Mouse (Mus musculus) embryonic facial prominence, embryonic 12.5 days (tissue): ENCODE measurements at regions not wholly inside any gene's neighbourhood (a gene's known extent, or its start where the extent isn't known, plus 50 kb on each side); places are given as distances from the start of the nearest gene placed in this dataset.

Experiments used
- ATAC-seq: fragments of 200-750 bp; cut with Nextera tagmentation; 2 replicates; pipeline ENCODE4 v1.8.0; 2017; ENCODE audit not compliant: insufficient number of reproducible peaks, insufficient read depth, low FRiP score, low TSS enrichment
- H3K27ac ChIP-seq: fragments of 300-500 bp; sonication (generic); 2 replicates; pipeline ENCODE4 v1.5.1; 2016; ENCODE audit warnings: mild to moderate bottlenecking
- H3K27me3 ChIP-seq: fragments of 300-500 bp; sonication (generic); 2 replicates; pipeline ENCODE4 v1.6.1; 2016; ENCODE audit warnings: mild to moderate bottlenecking, moderate library complexity
- H3K36me3 ChIP-seq: fragments of 300-500 bp; sonication (generic); 2 replicates; pipeline ENCODE4 v1.6.1; 2016; ENCODE audit warnings: mild to moderate bottlenecking
- H3K4me1 ChIP-seq: fragments of 300-500 bp; sonication (generic); 2 replicates; pipeline ENCODE4 v1.6.1; 2016
- H3K4me2 ChIP-seq: fragments of 300-500 bp; sonication (generic); replicated peaks from 2 replicates; pipeline ENCODE4 v1.6.1; 2016; ENCODE audit warnings: mild to moderate bottlenecking, moderate library complexity
- H3K4me3 ChIP-seq: fragments of 300-500 bp; sonication (generic); 2 replicates; pipeline ENCODE4 v1.5.1; 2016; ENCODE audit warnings: mild to moderate bottlenecking
- H3K9ac ChIP-seq: fragments of 300-500 bp; sonication (generic); 2 replicates; pipeline ENCODE4 v1.6.1; 2016; ENCODE audit warnings: mild to moderate bottlenecking, moderate library complexity
- H3K9me3 ChIP-seq: fragments of 300-500 bp; sonication (generic); 2 replicates; pipeline ENCODE4 v1.6.1; 2016; ENCODE audit warnings: mild to moderate bottlenecking, moderate library complexity
- WGBS: fragments of 180-500 bp; shearing (Covaris S2); methylation state at CpG from one replicate; pipeline ENCODE4 v1.1.7; 2016; 5-methylcytosine and 5-hydroxymethylcytosine counted together

- no peaks in the 10 kb centered on the region for H3K9me3 ChIP-seq
- H3K4me2 ChIP-seq: no peak overlapping the region
- ATAC-seq: no peak
- peaks cover 15% of the 10 kb centered on the region; the same call in 1 of the 2 replicates for H3K4me1 ChIP-seq
- H3K27me3 ChIP-seq: no peaks in the 10 kb centered on the region
- H3K4me3 ChIP-seq: no peak overlapping the region
- H3K27ac ChIP-seq: no peak overlapping the region
- 21% methylated on average over 26 of the region's 26 CpGs for WGBS
- H3K36me3 ChIP-seq: no peaks in the 10 kb centered on the region
- H3K9ac ChIP-seq: no peak overlapping the region
Observed at GRCm38 (mm10) chr17:84067102-84067501, 120.6 kb downstream of the Zfp36l2 start.

- ATAC-seq: no peak
- H3K4me1 ChIP-seq: peaks cover 35% of the 10 kb centered on the region; the same call in 1 of the 2 replicates
- no peak overlapping the region for H3K4me2 ChIP-seq
- no peaks in the 10 kb centered on the region for H3K27me3 ChIP-seq
- H3K36me3 ChIP-seq: no peaks in the 10 kb centered on the region
- no peak overlapping the region for H3K4me3 ChIP-seq
- 51% methylated on average over 7 of the region's 7 CpGs for WGBS
- no peaks in the 10 kb centered on the region for H3K9me3 ChIP-seq
- no peak overlapping the region for H3K27ac ChIP-seq
- H3K9ac ChIP-seq: no peak overlapping the region
Observed at GRCm38 (mm10) chr17:84063791-84064190, 124.0 kb downstream of the Zfp36l2 start.

- no peak overlapping the region for H3K9ac ChIP-seq
- no peak for ATAC-seq
- H3K27ac ChIP-seq: no peak overlapping the region
- WGBS: 87% methylated on average over 6 of the region's 6 CpGs
- H3K36me3 ChIP-seq: no peaks in the 10 kb centered on the region
- no peak overlapping the region for H3K4me2 ChIP-seq
- H3K4me3 ChIP-seq: no peak overlapping the region
- no peaks in the 10 kb centered on the region for H3K9me3 ChIP-seq
- peaks cover 29% of the 10 kb centered on the region; the same call in 1 of the 2 replicates for H3K4me1 ChIP-seq
- no peaks in the 10 kb centered on the region for H3K27me3 ChIP-seq
Observed at GRCm38 (mm10) chr17:84061621-84062020, 126.1 kb downstream of the Zfp36l2 start.

GRCm38 (mm10) chr17:84056469-84056868 lies 131.3 kb downstream of the Zfp36l2 start:
- Histone ChIP-seq H3K4me3 (no peak overlapping the region), H3K4me2 (no peak overlapping the region), H3K4me1 (peaks cover 22% of the 10 kb centered on the region; the same call in 1 of the 2 replicates), H3K9ac (0 out of 2 replicates have a peak overlapping the region, but pooled peaks have one; percentile 0), H3K27me3 (no peaks in the 10 kb centered on the region), H3K27ac (no peak overlapping the region), H3K9me3 (no peaks in the 10 kb centered on the region), H3K36me3 (no peaks in the 10 kb centered on the region)
- no peak for ATAC-seq
- 92% methylated on average over 4 of the region's 4 CpGs for WGBS

- Histone ChIP-seq H3K27me3 (no peaks in the 10 kb centered on the region), H3K9ac (no peak overlapping the region), H3K36me3 (no peaks in the 10 kb centered on the region), H3K4me2 (no peak overlapping the region), H3K9me3 (peaks cover 2% of the 10 kb centered on the region), H3K27ac (no peak overlapping the region), H3K4me3 (no peak overlapping the region), H3K4me1 (no peaks in the 10 kb centered on the region; the same call in 1 of the 2 replicates)
- WGBS: 86% methylated on average over 8 of the region's 8 CpGs
- ATAC-seq: no peak
Observed at GRCm38 (mm10) chr17:84052437-84052836, 135.3 kb downstream of the Zfp36l2 start.

GRCm38 (mm10) chr17:84051212-84051611 lies 136.5 kb downstream of the Zfp36l2 start:
- no peaks in the 10 kb centered on the region for H3K27me3 ChIP-seq
- H3K4me1 ChIP-seq: no peaks in the 10 kb centered on the region
- no peak overlapping the region for H3K4me2 ChIP-seq
- ATAC-seq: no peak
- no peaks in the 10 kb centered on the region for H3K36me3 ChIP-seq
- no peak overlapping the region for H3K9ac ChIP-seq
- H3K27ac ChIP-seq: no peak overlapping the region
- no peak overlapping the region for H3K4me3 ChIP-seq
- 54% methylated on average over 9 of the region's 9 CpGs for WGBS
- H3K9me3 ChIP-seq: peaks cover 5% of the 10 kb centered on the region

- no peak for ATAC-seq
- Histone ChIP-seq H3K9ac (no peak overlapping the region), H3K4me2 (no peak overlapping the region), H3K9me3 (peaks cover 5% of the 10 kb centered on the region), H3K27ac (no peak overlapping the region), H3K4me3 (no peak overlapping the region), H3K27me3 (no peaks in the 10 kb centered on the region), H3K4me1 (peaks cover 16% of the 10 kb centered on the region), H3K36me3 (no peaks in the 10 kb centered on the region)
- WGBS: 58% methylated on average over 6 of the region's 6 CpGs
Observed at GRCm38 (mm10) chr17:84048533-84048932, 139.2 kb downstream of the Zfp36l2 start.

- H3K4me2 ChIP-seq: no peak overlapping the region
- H3K9me3 ChIP-seq: peaks cover 5% of the 10 kb centered on the region
- H3K9ac ChIP-seq: no peak overlapping the region
- H3K27me3 ChIP-seq: no peaks in the 10 kb centered on the region
- no peak overlapping the region for H3K27ac ChIP-seq
- 83% methylated on average over 1 of the region's 1 CpGs for WGBS
- H3K36me3 ChIP-seq: no peaks in the 10 kb centered on the region
- ATAC-seq: no peak
- H3K4me3 ChIP-seq: no peak overlapping the region
- H3K4me1 ChIP-seq: peaks cover 25% of the 10 kb centered on the region
Observed at GRCm38 (mm10) chr17:84047520-84047919, 140.2 kb downstream of the Zfp36l2 start.

- H3K9me3 ChIP-seq: peaks cover 5% of the 10 kb centered on the region
- no peaks in the 10 kb centered on the region for H3K27me3 ChIP-seq
- no peaks in the 10 kb centered on the region for H3K36me3 ChIP-seq
- no peak overlapping the region for H3K4me2 ChIP-seq
- H3K9ac ChIP-seq: no peak overlapping the region
- no peak for ATAC-seq
- no peak overlapping the region for H3K4me3 ChIP-seq
- 0 out of 2 replicates have a peak overlapping the region, but pooled peaks have one; percentile 55 for H3K27ac ChIP-seq
- WGBS: 84% methylated on average over 1 of the region's 1 CpGs
- H3K4me1 ChIP-seq: peaks cover 25% of the 10 kb centered on the region
Observed at GRCm38 (mm10) chr17:84045812-84046211, 141.9 kb downstream of the Zfp36l2 start.

GRCm38 (mm10) chr17:84044472-84044936 lies 143.2 kb downstream of the Zfp36l2 start:
- ATAC-seq: peak; percentile 82
- Histone ChIP-seq H3K4me1 (peaks cover 25% of the 10 kb centered on the region), H3K27ac (peak overlapping the region; percentile 88), H3K4me3 (no peak overlapping the region), H3K9me3 (peaks cover 5% of the 10 kb centered on the region), H3K4me2 (no peak overlapping the region; the same call in 1 of the 2 replicates), H3K9ac (0 out of 2 replicates have a peak overlapping the region, but pooled peaks have one; percentile 10), H3K27me3 (no peaks in the 10 kb centered on the region), H3K36me3 (no peaks in the 10 kb centered on the region)
- WGBS: 24% methylated on average over 5 of the region's 5 CpGs

GRCm38 (mm10) chr17:84043102-84043501 lies 144.6 kb downstream of the Zfp36l2 start:
- H3K27ac ChIP-seq: peak overlapping the region; percentile 88; the same call in 1 of the 2 replicates
- no peak for ATAC-seq
- H3K36me3 ChIP-seq: no peaks in the 10 kb centered on the region
- H3K9ac ChIP-seq: no peak overlapping the region
- no peaks in the 10 kb centered on the region for H3K27me3 ChIP-seq
- 68% methylated on average over 2 of the region's 2 CpGs for WGBS
- H3K9me3 ChIP-seq: peaks cover 5% of the 10 kb centered on the region
- H3K4me1 ChIP-seq: peaks cover 28% of the 10 kb centered on the region
- H3K4me3 ChIP-seq: no peak overlapping the region
- H3K4me2 ChIP-seq: no peak overlapping the region

GRCm38 (mm10) chr17:84039444-84039843 lies 148.3 kb downstream of the Zfp36l2 start:
- Histone ChIP-seq H3K27ac (no peak overlapping the region), H3K4me3 (no peak overlapping the region), H3K4me1 (peaks cover 33% of the 10 kb centered on the region), H3K9me3 (no peaks in the 10 kb centered on the region), H3K9ac (no peak overlapping the region), H3K27me3 (no peaks in the 10 kb centered on the region), H3K4me2 (no peak overlapping the region), H3K36me3 (no peaks in the 10 kb centered on the region)
- no peak for ATAC-seq
- WGBS: 81% methylated on average over 10 of the region's 10 CpGs
